Mouse (Mus musculus): ENCODE measurements around the gene Cggbp1. TPM values are rescaled to one million over a fixed set of nuclear protein-coding genes. Genes with fewer than 3 reads are reported as not detected.

Cggbp1 gene
- 1.7 and 1.9 TPM in 2 replicates for polyA plus RNA-seq (2012; rRNA removed; ENCODE audit: low replicate concordance)

GRCm38 (mm10) chr16:64851563-64852362 lies at the start of gene Cggbp1, which contains the start of gene Zfp654:
Cggbp1 (plus strand) TSS chr16:64851996.
Zfp654 (minus strand) TSS chr16:64851652.

Other genes starting within 250 kb of the Cggbp1 start
- not detected in 2 replicates for gene Csnka2ip, start 249.6 kb upstream of the Cggbp1 start, polyA plus RNA-seq (2012; rRNA removed; ENCODE audit: low replicate concordance)
- gene 4930453N24Rik, start 80.8 kb upstream of the Cggbp1 start, polyA plus RNA-seq (2012; rRNA removed; ENCODE audit: low replicate concordance): 1.6 and 3.4 TPM in 2 replicates
- 0.12 and 0.13 TPM in 2 replicates for gene Zfp654, start 344 bp upstream of the Cggbp1 start, polyA plus RNA-seq (2012; rRNA removed; ENCODE audit: low replicate concordance)